Mouse (Mus musculus): ENCODE data around the gene Lepr. TPM values are rescaled to one million over a fixed set of nuclear protein-coding genes. Genes with fewer than 3 reads are reported as not detected.

Gene Lepr
- total RNA-seq (2023): 0.27 TPM

DNA sequence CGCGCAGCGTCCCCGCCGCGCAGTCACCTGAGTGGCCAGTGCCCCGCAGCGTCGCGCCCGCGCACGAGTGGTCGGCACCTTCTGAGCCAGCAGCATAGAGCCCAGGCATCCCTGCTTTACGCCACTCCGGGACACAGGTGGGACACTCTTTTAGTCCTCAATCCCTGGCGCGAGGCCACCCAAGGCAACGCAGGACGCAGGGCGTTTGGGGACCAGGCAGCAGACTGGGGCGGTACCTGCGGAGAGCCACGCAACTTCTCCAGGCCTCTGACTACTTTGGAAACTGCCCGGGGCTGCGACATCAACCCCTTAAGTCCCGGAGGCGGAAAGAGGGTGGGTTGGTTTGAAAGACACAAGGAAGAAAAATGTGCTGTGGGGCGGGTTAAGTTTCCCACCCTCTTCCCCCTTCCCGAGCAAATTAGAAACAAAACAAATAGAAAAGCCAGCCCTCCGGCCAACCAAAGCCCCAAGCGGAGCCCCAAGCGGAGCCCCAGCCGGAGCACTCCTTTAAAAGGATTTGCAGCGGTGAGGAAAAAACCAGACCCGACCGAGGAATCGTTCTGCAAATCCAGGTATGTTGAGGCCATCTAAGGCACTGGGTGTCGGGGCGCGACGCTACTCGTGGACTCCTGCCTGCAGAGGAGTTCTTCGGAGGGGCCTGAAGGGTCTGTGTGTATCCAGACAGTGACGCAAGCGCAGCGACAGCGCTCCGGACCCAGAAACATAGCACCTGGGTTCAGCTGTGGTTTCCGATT, at the start of gene Lepr:
TSS of gene Lepr (plus strand) at position 38 of the 755 bp plus-strand sequence.

DNA sequence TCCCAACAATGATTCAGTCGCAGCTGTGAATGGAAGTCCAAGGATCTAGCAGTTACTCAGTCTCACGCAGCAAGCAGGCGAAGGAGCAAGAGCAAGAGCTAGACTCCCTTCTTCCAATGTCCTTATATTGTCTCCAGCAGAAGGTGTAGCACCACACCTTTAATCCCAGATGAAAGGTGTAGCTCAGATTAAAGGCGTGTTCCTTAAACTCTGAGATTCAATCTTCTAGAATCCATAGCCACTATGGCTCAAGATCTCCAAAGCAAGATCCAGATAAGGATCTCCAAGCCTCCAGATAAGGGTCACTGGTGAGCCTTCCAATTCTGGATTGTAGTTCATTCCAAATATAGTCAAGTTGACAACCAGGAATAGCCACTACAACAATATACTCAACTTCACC, 126.7 kb downstream of the Lepr start, which contains the start of gene B020004J07Rik:
TSS of gene B020004J07Rik (minus strand) at position 101 of the 400 bp plus-strand sequence.

Other genes starting within 250 kb of the Lepr start
- 4.8 TPM for gene Dnajc6, start 220.8 kb upstream of the Lepr start, total RNA-seq (2023)
- 14.0 TPM for gene Leprot, start 69.7 kb upstream of the Lepr start, total RNA-seq (2023)
- gene B020004J07Rik, start 126.6 kb downstream of the Lepr start, total RNA-seq (2023): not detected
- gene C130073F10Rik, start 176.4 kb downstream of the Lepr start, total RNA-seq (2023): not detected
- not detected for gene Gm12800, start 191.7 kb downstream of the Lepr start, total RNA-seq (2023)
- gene Gm12794, start 223.0 kb downstream of the Lepr start, total RNA-seq (2023): not detected